Mouse (Mus musculus): ENCODE results near the gene Gamt. TPM values are rescaled to one million over a fixed set of nuclear protein-coding genes. Genes with fewer than 3 reads are reported as not detected.

The Gamt gene
- polyA plus RNA-seq (2016; fragmentation: Nextera tagmentation; extraction: Ambion mirVana): 37.9 and 38.6 TPM in 2 replicates

DNA sequence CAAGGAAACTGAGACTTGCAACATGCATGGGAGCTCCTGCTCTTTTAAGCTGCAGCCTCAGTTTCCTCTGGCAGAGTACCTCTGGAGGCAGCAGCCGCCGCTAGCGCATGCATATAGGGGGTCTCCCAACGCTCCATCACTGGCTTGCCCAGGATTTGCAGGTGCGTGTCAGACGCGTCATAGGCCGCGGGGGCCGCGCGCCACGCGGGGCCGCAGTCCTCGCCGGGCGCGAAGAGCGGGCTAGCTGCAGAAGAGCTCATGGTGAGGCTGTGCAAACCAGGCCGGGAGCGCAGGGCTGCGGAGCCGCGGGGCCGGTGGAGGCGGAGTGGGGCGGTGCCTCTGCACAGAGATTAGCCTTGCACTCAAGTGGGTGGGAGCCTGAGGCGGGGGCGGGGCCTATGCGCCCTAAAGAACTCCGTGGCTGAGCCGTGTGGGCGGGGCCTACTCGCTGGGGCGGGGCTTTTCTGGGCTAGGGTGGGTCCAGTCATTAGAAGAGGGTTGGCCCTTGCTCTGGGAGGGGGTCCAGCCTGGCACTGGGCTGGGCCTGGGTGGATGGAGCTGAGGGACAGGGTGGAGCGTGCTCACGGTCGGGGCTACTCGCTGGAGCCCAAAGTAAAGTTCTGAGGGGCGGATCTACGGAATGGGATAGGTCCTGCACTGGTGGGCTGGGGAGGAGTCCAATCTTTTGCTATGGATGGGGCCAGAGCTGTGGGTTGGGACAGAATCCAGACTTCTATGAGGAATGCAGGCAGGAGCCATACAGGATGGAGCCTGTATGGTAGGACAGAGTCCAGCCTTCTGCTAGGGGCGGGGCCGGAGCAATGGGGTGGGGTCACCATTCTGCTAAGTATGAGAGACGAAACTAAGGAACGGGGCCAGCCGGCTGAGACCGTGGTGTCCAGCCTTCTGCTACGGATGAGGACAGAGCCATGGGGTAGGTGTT, at the start of gene Gamt, which contains the start of gene Dazap1:
TSS of gene Gamt (minus strand) at position 371 of the 943 bp plus-strand sequence.
TSS of gene Dazap1 (plus strand) at position 845 of the 943 bp plus-strand sequence.
- H3K4me2 ChIP-seq (replicated peaks): peak within 1 kb of the TSS; percentile 88
- peak within 1 kb of the TSS; percentile 67 for H3K9ac ChIP-seq
- peaks cover 31% of the 10 kb centered on the region for H3K36me3 ChIP-seq
- no peaks in the 10 kb centered on the region for H3K9me3 ChIP-seq
- peaks cover 42% of the 10 kb centered on the region for H3K4me1 ChIP-seq
- ATAC-seq (ENCODE audit: low FRiP score, low read depth): peak; percentile 82
- no peaks in the 10 kb centered on the region for H3K27me3 ChIP-seq (replicated peaks)
- H3K4me3 ChIP-seq: peak within 1 kb of the TSS; percentile 46
- under 1% methylated on average over 49 of the region's 49 CpGs for WGBS
- H3K27ac ChIP-seq: peak within 1 kb of the TSS; percentile 83

DNA sequence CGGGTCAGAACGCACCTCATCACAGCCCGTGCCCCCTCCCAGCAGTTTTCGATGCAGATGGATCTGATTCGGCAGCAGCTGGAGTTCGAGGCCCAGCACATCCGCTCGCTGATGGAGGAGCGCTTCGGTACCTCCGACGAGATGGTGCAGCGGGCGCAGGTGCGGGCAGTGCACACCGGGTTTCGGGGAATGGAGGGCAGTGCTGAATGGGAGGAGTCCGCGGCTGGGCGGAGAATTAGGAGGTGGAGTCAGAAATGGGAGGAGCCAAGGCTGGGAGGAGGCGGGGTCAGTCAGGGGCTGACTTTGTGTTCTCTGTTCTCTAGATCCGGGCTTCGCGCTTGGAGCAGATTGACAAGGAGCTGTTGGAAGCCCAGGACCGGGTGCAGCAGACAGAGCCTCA, 44.0 kb upstream of the Gamt start:
- ATAC-seq (ENCODE audit: low FRiP score, low read depth): no peak
- H3K4me3 ChIP-seq: no peak overlapping the region
- H3K4me2 ChIP-seq (replicated peaks): peak overlapping the region; percentile 42
- 0 out of 2 replicates have a peak overlapping the region, but pooled peaks have one; percentile 6 for H3K9ac ChIP-seq
- no peaks in the 10 kb centered on the region for H3K9me3 ChIP-seq
- H3K27ac ChIP-seq: no peak overlapping the region
- H3K27me3 ChIP-seq (replicated peaks): peaks cover 16% of the 10 kb centered on the region
- 16% methylated on average over 25 of the region's 25 CpGs for WGBS
- H3K36me3 ChIP-seq: peaks cover 71% of the 10 kb centered on the region
- peaks cover 35% of the 10 kb centered on the region for H3K4me1 ChIP-seq

DNA sequence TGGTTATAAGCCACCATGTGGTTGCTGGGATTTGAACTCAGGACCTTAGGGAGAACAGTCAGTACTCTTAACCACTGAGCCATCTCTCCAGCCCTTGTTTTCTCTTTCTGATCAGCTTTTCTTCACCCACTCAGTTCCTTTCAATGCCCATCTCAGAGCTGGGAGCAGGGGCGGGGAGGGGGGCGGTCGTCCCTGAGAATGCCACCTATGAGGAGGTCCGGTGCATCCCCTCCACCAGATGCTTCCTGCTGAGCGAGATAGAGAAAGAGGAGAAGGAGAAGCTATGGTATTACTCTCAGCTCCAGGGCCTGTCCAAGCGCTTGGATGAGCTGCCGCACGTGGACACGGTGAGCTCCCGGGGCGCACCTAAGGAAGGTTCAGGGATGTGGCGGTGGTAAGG, 43.6 kb upstream of the Gamt start:
- Histone ChIP-seq H3K27ac (no peak overlapping the region), H3K4me2 (replicated peaks) (peak overlapping the region; percentile 42), H3K4me1 (peaks cover 39% of the 10 kb centered on the region), H3K36me3 (peaks cover 68% of the 10 kb centered on the region), H3K9ac (0 out of 2 replicates have a peak overlapping the region, but pooled peaks have one; percentile 6), H3K9me3 (no peaks in the 10 kb centered on the region), H3K27me3 (replicated peaks) (peaks cover 17% of the 10 kb centered on the region), H3K4me3 (peak overlapping the region; percentile 7; the same call in 1 of the 2 replicates)
- no peak for ATAC-seq (ENCODE audit: low FRiP score, low read depth)
- WGBS: 20% methylated on average over 12 of the region's 12 CpGs

DNA sequence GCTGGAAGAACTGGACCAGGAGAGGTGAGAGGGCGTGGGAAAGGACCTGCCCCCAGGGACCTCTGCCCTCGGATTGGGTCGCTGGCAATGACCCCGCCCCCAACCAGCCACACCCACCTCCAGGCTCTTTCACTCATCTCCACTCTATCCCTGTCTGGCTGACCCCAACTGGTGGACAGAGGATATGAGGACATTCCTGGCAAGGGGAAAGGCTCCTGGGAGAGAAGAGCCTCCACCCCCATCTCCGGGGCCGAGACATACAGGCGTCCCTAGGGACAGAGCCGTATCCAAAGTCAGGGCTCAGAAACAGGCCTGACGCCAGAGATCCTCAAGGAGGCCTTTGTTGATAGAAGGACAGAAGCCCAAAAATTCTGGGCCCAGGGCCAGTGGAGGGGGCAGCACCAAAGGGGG, 41.7 kb upstream of the Gamt start:
- Histone ChIP-seq H3K27me3 (replicated peaks) (peaks cover 23% of the 10 kb centered on the region), H3K9ac (peak overlapping the region; percentile 95), H3K9me3 (no peaks in the 10 kb centered on the region), H3K4me3 (peak overlapping the region; percentile 67), H3K27ac (no peak overlapping the region), H3K4me1 (peaks cover 52% of the 10 kb centered on the region), H3K36me3 (peaks cover 48% of the 10 kb centered on the region), H3K4me2 (replicated peaks) (peak overlapping the region; percentile 86)
- no peak for ATAC-seq (ENCODE audit: low FRiP score, low read depth)
- 12% methylated on average over 9 of the region's 9 CpGs for WGBS

DNA sequence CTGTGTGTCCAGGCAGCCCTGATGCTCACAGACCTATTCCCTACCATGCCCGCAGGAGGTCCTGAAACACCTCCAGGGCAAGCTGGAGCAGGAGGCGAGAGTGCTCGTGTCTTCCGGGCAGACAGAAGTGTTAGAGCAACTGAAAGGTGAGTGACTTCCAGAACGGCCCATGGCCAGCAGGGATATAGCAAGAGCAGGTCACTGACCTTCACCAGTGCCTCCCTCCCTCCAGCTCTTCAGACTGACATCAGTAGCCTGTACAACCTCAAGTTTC, 41.2 kb upstream of the Gamt start:
- 52% methylated on average over 5 of the region's 5 CpGs for WGBS
- Histone ChIP-seq H3K9ac (peak overlapping the region; percentile 95), H3K27ac (no peak overlapping the region), H3K4me1 (peaks cover 57% of the 10 kb centered on the region), H3K4me3 (peak overlapping the region; percentile 67), H3K9me3 (no peaks in the 10 kb centered on the region), H3K36me3 (peaks cover 43% of the 10 kb centered on the region), H3K4me2 (replicated peaks) (peak overlapping the region; percentile 86), H3K27me3 (replicated peaks) (peaks cover 23% of the 10 kb centered on the region)
- ATAC-seq (ENCODE audit: low FRiP score, low read depth): no peak

DNA sequence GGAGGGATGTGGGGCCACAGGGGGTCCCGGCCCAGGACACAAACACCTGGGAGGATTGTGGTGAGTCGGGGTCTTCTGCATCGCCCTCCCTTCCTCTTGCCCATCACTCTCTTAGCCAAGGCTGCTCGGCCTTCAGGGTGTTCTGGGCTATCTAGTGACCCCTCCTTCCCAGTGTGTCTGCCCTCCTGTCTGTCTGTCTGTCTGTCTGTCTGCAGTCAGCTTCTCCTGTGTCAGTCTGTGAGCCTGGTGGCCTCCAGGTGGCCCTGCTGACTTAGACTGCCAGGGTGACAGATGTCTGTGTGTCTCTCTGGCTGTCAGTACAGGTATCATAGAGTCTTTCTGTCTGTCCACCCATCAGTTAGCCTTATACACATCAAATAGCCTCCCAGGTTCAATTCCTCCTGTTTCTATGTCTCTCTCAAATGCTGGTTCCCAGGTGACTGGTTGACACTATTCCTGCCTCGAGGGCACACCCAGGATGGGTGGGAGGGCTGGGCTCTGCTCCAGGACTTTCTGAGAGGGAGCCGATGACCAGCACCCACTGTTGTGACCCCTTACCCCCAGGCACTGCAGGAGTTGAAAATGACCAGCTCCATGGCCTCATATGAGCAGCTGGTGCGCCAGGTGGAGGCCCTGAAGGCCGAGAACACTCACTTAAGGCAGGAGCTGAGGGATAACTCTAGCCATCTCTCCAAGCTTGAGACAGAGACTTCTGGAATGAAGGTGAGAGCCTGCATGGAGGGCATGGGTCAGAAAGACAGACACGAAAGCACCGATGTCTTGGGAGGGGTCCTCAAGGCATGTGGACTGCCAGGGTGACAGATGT, 40.7 kb upstream of the Gamt start:
- H3K4me1 ChIP-seq: peaks cover 62% of the 10 kb centered on the region
- no peak for ATAC-seq (ENCODE audit: low FRiP score, low read depth)
- 70% methylated on average over 10 of the region's 10 CpGs for WGBS

DNA sequence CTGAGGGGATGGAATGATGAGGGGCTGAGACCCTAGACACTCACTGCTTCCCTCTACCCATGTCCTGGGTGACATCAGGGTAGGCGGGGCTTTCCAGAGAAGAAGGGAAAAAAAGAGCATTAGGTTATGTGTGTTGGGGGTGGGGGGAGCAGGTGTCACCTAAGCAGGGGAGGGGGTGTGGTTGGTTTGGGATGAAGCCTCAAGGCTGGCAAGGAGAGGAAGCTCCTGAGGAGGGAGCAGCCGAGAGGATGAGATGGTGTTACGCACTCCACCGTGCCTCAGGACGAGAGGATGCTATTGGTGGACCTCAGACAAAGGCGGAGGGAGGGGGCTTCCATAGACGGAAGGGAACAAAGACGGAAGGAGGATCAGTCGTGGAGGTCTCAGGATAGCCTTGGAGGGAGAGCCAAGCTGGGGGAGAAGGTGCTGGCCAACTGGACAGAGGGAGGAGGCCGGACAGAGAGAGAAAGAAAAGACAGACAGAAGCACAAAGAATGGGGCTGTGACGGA, 39.9 kb upstream of the Gamt start:
- peaks cover 17% of the 10 kb centered on the region; the same call in 1 of the 2 replicates for H3K27me3 ChIP-seq (replicated peaks)
- H3K9me3 ChIP-seq: no peaks in the 10 kb centered on the region
- H3K4me3 ChIP-seq: peak overlapping the region; percentile 67
- peak; percentile 75 for ATAC-seq (ENCODE audit: low FRiP score, low read depth)
- peaks cover 31% of the 10 kb centered on the region for H3K36me3 ChIP-seq
- H3K9ac ChIP-seq: peak overlapping the region; percentile 95
- H3K4me1 ChIP-seq: peaks cover 69% of the 10 kb centered on the region
- peak overlapping the region; percentile 86 for H3K4me2 ChIP-seq (replicated peaks)
- peak overlapping the region; percentile 89 for H3K27ac ChIP-seq
- WGBS: 6% methylated on average over 11 of the region's 11 CpGs

More for the DNA sequence above, 40.7 kb upstream of the Gamt start:
- Histone ChIP-seq H3K27ac (peak overlapping the region; percentile 89), H3K27me3 (replicated peaks) (peaks cover 23% of the 10 kb centered on the region), H3K9ac (peak overlapping the region; percentile 95), H3K36me3 (peaks cover 38% of the 10 kb centered on the region), H3K9me3 (no peaks in the 10 kb centered on the region), H3K4me3 (peak overlapping the region; percentile 67), H3K4me2 (replicated peaks) (peak overlapping the region; percentile 86)

DNA sequence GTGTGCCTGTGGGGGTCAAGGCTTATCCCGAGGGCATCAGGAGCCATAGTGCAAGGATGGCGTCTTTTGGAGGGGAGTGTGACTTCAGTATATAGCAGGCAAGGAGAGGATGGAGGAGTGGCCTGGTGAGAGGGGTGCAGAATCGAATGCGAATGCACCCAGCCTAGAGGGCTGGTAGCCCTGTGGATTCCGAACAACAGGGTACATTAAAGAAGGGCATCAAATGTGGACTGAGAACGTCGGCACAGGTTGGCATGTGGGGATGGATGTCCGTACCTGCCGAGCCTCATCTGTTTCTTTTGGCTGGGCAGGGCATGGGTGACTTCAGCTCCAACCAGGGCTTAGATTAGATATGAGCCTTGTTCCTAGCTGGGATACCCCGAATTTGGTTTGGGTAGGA, 39.0 kb upstream of the Gamt start:
- H3K4me3 ChIP-seq: peak overlapping the region; percentile 67
- peak overlapping the region; percentile 89; the same call in 1 of the 2 replicates for H3K27ac ChIP-seq
- peaks cover 76% of the 10 kb centered on the region for H3K4me1 ChIP-seq
- H3K36me3 ChIP-seq: peaks cover 25% of the 10 kb centered on the region
- peak overlapping the region; percentile 86 for H3K4me2 ChIP-seq (replicated peaks)
- no peak for ATAC-seq (ENCODE audit: low FRiP score, low read depth)
- H3K9me3 ChIP-seq: no peaks in the 10 kb centered on the region
- H3K27me3 ChIP-seq (replicated peaks): peaks cover 17% of the 10 kb centered on the region; the same call in 1 of the 2 replicates
- WGBS: 52% methylated on average over 10 of the region's 10 CpGs
- H3K9ac ChIP-seq: peak overlapping the region; percentile 95

DNA sequence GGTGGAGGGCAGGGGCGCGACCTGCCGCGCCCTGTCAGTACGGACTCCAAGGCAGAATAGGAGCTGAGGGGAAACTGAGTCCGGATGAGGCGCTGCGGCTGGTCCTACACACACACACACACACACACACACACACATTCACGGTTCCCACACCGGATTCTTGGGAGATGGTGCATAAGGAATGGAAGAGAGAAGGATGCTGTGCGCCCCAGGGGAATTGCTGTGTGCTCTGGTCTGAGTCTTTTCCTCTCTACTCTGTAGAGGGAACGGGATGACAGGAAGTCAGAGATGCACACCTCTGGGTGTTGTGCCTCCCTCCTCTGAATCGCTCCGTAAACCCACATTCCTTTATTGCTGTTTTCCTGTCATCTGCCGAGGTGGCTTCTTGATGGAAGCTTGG, 38.5 kb upstream of the Gamt start:
- WGBS: 5% methylated on average over 15 of the region's 15 CpGs
- no peak for ATAC-seq (ENCODE audit: low FRiP score, low read depth)
- peaks cover 70% of the 10 kb centered on the region for H3K4me1 ChIP-seq

DNA sequence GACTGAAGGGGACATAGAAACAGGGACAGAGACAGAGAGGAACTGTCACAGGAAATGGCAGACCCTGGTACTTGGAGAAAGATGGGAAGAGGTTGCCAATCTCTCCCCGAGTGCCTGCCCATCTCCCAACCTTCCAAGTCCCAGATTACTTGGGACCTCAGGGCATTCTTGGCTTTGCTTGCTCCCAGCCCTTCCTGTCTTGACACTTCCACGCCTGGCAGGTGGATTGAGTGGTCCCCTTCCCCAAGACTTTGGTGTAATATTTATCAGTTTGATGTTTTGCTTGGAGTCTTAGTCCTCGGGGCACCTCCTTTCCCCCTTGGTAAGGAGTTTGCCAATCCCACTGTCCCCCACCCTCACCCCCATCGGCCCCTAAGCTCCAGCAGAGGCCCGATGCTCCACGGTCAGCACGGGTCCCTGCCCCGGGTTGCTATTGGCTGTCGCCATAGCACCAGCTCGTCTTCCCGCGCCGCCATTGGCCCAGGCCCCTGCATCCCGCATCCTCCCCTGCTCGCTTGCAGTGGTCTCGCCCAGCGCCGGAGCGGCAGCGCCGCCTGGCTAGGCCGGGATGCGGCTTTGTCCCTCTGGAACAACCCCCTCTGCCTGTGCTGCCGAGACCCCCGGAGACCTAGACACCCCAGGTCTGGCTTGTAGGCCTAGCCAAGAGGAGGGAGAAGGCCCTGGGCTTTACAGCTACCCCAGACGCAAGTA, 37.9 kb upstream of the Gamt start:
- Histone ChIP-seq H3K9me3 (no peaks in the 10 kb centered on the region), H3K27ac (peak overlapping the region; percentile 89), H3K36me3 (peaks cover 30% of the 10 kb centered on the region), H3K4me3 (peak overlapping the region; percentile 67), H3K27me3 (replicated peaks) (peaks cover 17% of the 10 kb centered on the region; the same call in 1 of the 2 replicates), H3K9ac (peak overlapping the region; percentile 95), H3K4me1 (peaks cover 75% of the 10 kb centered on the region), H3K4me2 (replicated peaks) (peak overlapping the region; percentile 86)
- whole genome bisulfite sequencing: 3% methylated on average over 26 of the region's 26 CpGs
- ATAC-seq (ENCODE audit: low FRiP score, low read depth): peak; percentile 74

More for the DNA sequence above, 38.5 kb upstream of the Gamt start:
- H3K27me3 ChIP-seq (replicated peaks): peaks cover 17% of the 10 kb centered on the region; the same call in 1 of the 2 replicates
- peak overlapping the region; percentile 95 for H3K9ac ChIP-seq
- H3K4me3 ChIP-seq: peak overlapping the region; percentile 67
- peaks cover 25% of the 10 kb centered on the region for H3K36me3 ChIP-seq
- peak overlapping the region; percentile 86 for H3K4me2 ChIP-seq (replicated peaks)
- no peaks in the 10 kb centered on the region for H3K9me3 ChIP-seq
- H3K27ac ChIP-seq: peak overlapping the region; percentile 89

DNA sequence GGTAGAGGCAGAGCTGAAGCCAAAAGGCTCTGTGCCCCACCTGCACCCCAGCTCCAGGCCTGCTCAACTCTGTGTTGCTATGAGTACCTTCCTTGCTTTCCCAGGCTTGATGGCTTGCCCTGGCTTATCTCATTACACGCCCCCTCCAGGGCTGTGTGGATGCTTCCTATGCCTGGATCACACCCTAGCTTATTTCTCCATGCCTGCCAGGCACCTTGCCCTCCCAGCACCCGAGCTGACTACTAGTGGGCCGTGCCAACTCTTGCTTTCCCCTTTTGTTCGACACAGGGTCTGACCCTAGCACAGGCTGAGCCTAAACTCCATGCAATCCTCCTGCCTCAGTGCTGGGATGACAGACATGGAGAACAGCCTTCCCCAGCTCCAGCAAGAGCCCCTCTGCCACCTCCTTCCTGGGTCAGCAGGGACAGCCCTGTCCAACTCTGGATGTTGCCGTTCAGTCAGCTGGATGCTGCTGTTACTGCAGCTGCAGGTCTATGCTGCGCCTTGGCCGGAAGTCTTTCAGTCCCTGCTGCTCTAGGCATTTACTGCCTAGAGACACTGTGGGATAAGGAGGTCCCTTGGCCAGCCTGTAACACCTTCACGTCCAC, 36.8 kb upstream of the Gamt start:
- Histone ChIP-seq H3K4me3 (no peak overlapping the region), H3K4me2 (replicated peaks) (peak overlapping the region; percentile 86), H3K4me1 (peaks cover 75% of the 10 kb centered on the region)

More for the DNA sequence above, 36.8 kb upstream of the Gamt start:
- H3K27me3 ChIP-seq (replicated peaks): peaks cover 17% of the 10 kb centered on the region; the same call in 1 of the 2 replicates
- WGBS: 75% methylated on average over 8 of the region's 8 CpGs
- no peak overlapping the region for H3K27ac ChIP-seq
- peak overlapping the region; percentile 95; the same call in 1 of the 2 replicates for H3K9ac ChIP-seq
- H3K9me3 ChIP-seq: no peaks in the 10 kb centered on the region
- H3K36me3 ChIP-seq: peaks cover 31% of the 10 kb centered on the region
- no peak for ATAC-seq (ENCODE audit: low FRiP score, low read depth)

Data from neural tube, embryonic 12.5 days (tissue).